In genomic region chr8:80738388-80739154, GRCm38 (mm10) we compare ENCODE assay signal across 8 mouse cellular contexts. TPM values are rescaled to one million over a fixed set of nuclear protein-coding genes. Genes with fewer than 3 reads are reported as not detected.
DNase-seq lines count a peak whose midpoint lies in the region; ATAC-seq and TF ChIP-seq lines count a peak whose summit lies in the region.

No protein-coding gene starts in this region.

- WGBS in embryonic facial prominence, embryonic 15.5 days, result under 1% methylated on average over 82 of the region's 84 CpGs
- under 1% methylated on average over 72 of the region's 84 CpGs for WGBS in kidney, embryonic 15.5 days
- under 1% methylated on average over 75 of the region's 84 CpGs for WGBS in liver, embryonic 13.5 days (ENCODE audit: insufficient replicate concordance)
- under 1% methylated on average over 76 of the region's 84 CpGs for WGBS in stomach, embryonic 15.5 days

- H3K9ac ChIP-seq in embryonic facial prominence, embryonic 15.5 days, result peak overlapping the region; percentile 91
- peak overlapping the region; percentile 90 for H3K9ac ChIP-seq in kidney, embryonic 15.5 days
- H3K9ac ChIP-seq in liver, embryonic 13.5 days, result peak overlapping the region; percentile 97
- H3K9ac ChIP-seq in stomach, embryonic 15.5 days, result peak overlapping the region; percentile 92

- H3K79me2 ChIP-seq in C2C12 (ENCODE audit: control insufficient read depth, insufficient read depth), result peaks cover 52% of the 10 kb centered on the region

- no peaks in the 10 kb centered on the region for H3K9me3 ChIP-seq in embryonic facial prominence, embryonic 15.5 days (replicated peaks)
- H3K9me3 ChIP-seq in kidney, embryonic 15.5 days (replicated peaks), result no peaks in the 10 kb centered on the region
- no peaks in the 10 kb centered on the region for H3K9me3 ChIP-seq in liver, embryonic 13.5 days (replicated peaks)
- no peaks in the 10 kb centered on the region for H3K9me3 ChIP-seq in stomach, embryonic 15.5 days

- H3K4me1 ChIP-seq in bone marrow macrophage, adult 2 months (ENCODE audit: control insufficient read depth, insufficient read depth, low read length), result peaks cover 12% of the 10 kb centered on the region
- H3K4me1 ChIP-seq in embryonic facial prominence, embryonic 15.5 days, result peaks cover 8% of the 10 kb centered on the region
- peaks cover 11% of the 10 kb centered on the region for H3K4me1 ChIP-seq in kidney, embryonic 15.5 days
- H3K4me1 ChIP-seq in liver, embryonic 13.5 days (replicated peaks), result peaks cover 23% of the 10 kb centered on the region
- peaks cover 3% of the 10 kb centered on the region; the same call in 1 of the 2 replicates for H3K4me1 ChIP-seq in stomach, embryonic 15.5 days

- peak; percentile 67 for ATAC-seq in embryonic facial prominence, embryonic 15.5 days (ENCODE audit: insufficient number of reproducible peaks, low FRiP score, low TSS enrichment, low read depth)
- ATAC-seq in kidney, embryonic 15.5 days (replicated peaks; ENCODE audit: low FRiP score), result peak; percentile 68
- peak; percentile 56 for ATAC-seq in liver, embryonic 13.5 days (ENCODE audit: low read depth)
- ATAC-seq in stomach, embryonic 15.5 days (ENCODE audit: insufficient read depth, low FRiP score, low read depth), result peak; percentile 45

- H3K4me2 ChIP-seq in embryonic facial prominence, embryonic 15.5 days (replicated peaks), result peak overlapping the region; percentile 87
- H3K4me2 ChIP-seq in kidney, embryonic 15.5 days, result peak overlapping the region; percentile 90
- H3K4me2 ChIP-seq in liver, embryonic 13.5 days, result peak overlapping the region; percentile 96
- H3K4me2 ChIP-seq in stomach, embryonic 15.5 days, result peak overlapping the region; percentile 92

- no peaks in the 10 kb centered on the region for H3K27me3 ChIP-seq in C2C12 (ENCODE audit: control insufficient read depth, insufficient read depth, insufficient read length)
- no peaks in the 10 kb centered on the region for H3K27me3 ChIP-seq in embryonic facial prominence, embryonic 15.5 days
- H3K27me3 ChIP-seq in kidney, embryonic 15.5 days, result no peaks in the 10 kb centered on the region
- no peaks in the 10 kb centered on the region for H3K27me3 ChIP-seq in liver, embryonic 13.5 days
- no peaks in the 10 kb centered on the region for H3K27me3 ChIP-seq in stomach, embryonic 15.5 days (replicated peaks)

- H3ac ChIP-seq in C2C12 (ENCODE audit: control insufficient read depth, insufficient read length, low read depth), result peak overlapping the region; percentile 73

- DNase-seq in heart, adult 9 months (ENCODE audit: low spot score in 2 of 2), result peak; percentile 11 to 35
- DNase-seq in liver, embryonic 13.5 days, result peak; percentile 52
- DNase-seq in natural killer cell, adult 2 months (ENCODE audit: low spot score in 2 of 2), result peak; percentile 13 to 16

- peak overlapping the region; percentile 87 for H3K27ac ChIP-seq in bone marrow macrophage, adult 2 months (ENCODE audit: insufficient read depth, low read depth, low read length)
- H3K27ac ChIP-seq in embryonic facial prominence, embryonic 15.5 days (replicated peaks), result peak overlapping the region; percentile 99
- H3K27ac ChIP-seq in kidney, embryonic 15.5 days, result peak overlapping the region; percentile 99
- H3K27ac ChIP-seq in liver, embryonic 13.5 days, result peak overlapping the region; percentile 97
- peak overlapping the region; percentile 99 for H3K27ac ChIP-seq in stomach, embryonic 15.5 days

- TF ChIP-seq POLR2A in bone marrow macrophage, adult 2 months (IDR thresholded peaks at IDR 0.05; ENCODE audit: borderline replicate concordance, low read depth, low read length), result no peak

- H3K79me3 ChIP-seq in C2C12 (ENCODE audit: low read depth), result peaks cover 43% of the 10 kb centered on the region

- H3K4me3 ChIP-seq in C2C12 (ENCODE audit: insufficient read depth, poor library complexity, severe bottlenecking), result peak overlapping the region; percentile 93
- peak overlapping the region; percentile 99 for H3K4me3 ChIP-seq in bone marrow macrophage, adult 2 months (ENCODE audit: insufficient read depth, low read length)
- H3K4me3 ChIP-seq in embryonic facial prominence, embryonic 15.5 days (replicated peaks), result peak overlapping the region; percentile 92
- peak overlapping the region; percentile 95 for H3K4me3 ChIP-seq in kidney, embryonic 15.5 days (replicated peaks)
- peak overlapping the region; percentile 99 for H3K4me3 ChIP-seq in liver, embryonic 13.5 days (replicated peaks)
- H3K4me3 ChIP-seq in stomach, embryonic 15.5 days (replicated peaks), result peak overlapping the region; percentile 95

- TF ChIP-seq CTCF in C2C12 (IDR thresholded peaks at IDR 0.05; ENCODE audit: control insufficient read depth, insufficient read depth, insufficient read length), result no peak
- no peak for TF ChIP-seq CTCF in bone marrow macrophage, adult 2 months (IDR thresholded peaks at IDR 0.05; ENCODE audit: low read depth, low read length)

- peaks cover 24% of the 10 kb centered on the region for H3K36me3 ChIP-seq in C2C12 (ENCODE audit: control insufficient read depth, insufficient read depth)
- H3K36me3 ChIP-seq in embryonic facial prominence, embryonic 15.5 days, result peaks cover 13% of the 10 kb centered on the region
- H3K36me3 ChIP-seq in kidney, embryonic 15.5 days, result peaks cover 22% of the 10 kb centered on the region
- H3K36me3 ChIP-seq in liver, embryonic 13.5 days, result peaks cover 20% of the 10 kb centered on the region
- H3K36me3 ChIP-seq in stomach, embryonic 15.5 days, result peaks cover 6% of the 10 kb centered on the region; the same call in 1 of the 2 replicates

TF ChIP-seq in C2C12, 6 proteins besides CTCF, POLR2A, EP300 and RAD21:
- TF ChIP-seq FOSL1 (IDR thresholded peaks at IDR 0.05; ENCODE audit: insufficient read depth, low read length, poor library complexity, severe bottlenecking) (no peak), MAX (IDR thresholded peaks at IDR 0.05) (no peak)

RNA-seq across cellular contexts. Expression of gene Smarca5, which starts 0.7 kb away (rescaled TPM):
- 17.4 TPM for polyA plus RNA-seq in C2C12 (2012; fragmentation: generic; extraction: Trizol)
- 31.6 and 36.6 TPM in 2 replicates for polyA plus RNA-seq in bone marrow macrophage, adult 2 months (2012; ENCODE audit: insufficient read depth, insufficient read length, missing spikeins)
- 71.2 TPM in 2 replicates for polyA plus RNA-seq in embryonic facial prominence, embryonic 15.5 days (2015; fragmentation: Nextera tagmentation; extraction: Ambion mirVana)
- polyA plus RNA-seq in kidney, embryonic 15.5 days (2015; fragmentation: Nextera tagmentation; extraction: Ambion mirVana), result 80.9 and 83.9 TPM in 2 replicates
- 57.9 and 70.2 TPM in 2 replicates for polyA plus RNA-seq in liver, embryonic 13.5 days (2015; fragmentation: Nextera tagmentation; extraction: Ambion mirVana)
- 72.6 and 73.7 TPM in 2 replicates for polyA plus RNA-seq in stomach, embryonic 15.5 days (2015; fragmentation: Nextera tagmentation; extraction: Ambion mirVana)

Comparison
In these comparisons a context has a peak if more than half of its experiments do, and no peak if none do; other contexts are left out.
1. Peak in every context shown above with its lines: DNase-seq, ATAC-seq, H3K4me3 ChIP-seq and H3K27ac ChIP-seq.